Mouse (Mus musculus) adrenal gland, adult 18-20 months (tissue): Measurements from ENCODE around the gene Car6. TPM values are rescaled to one million over a fixed set of nuclear protein-coding genes. Genes with fewer than 3 reads are reported as not detected.

Experiments
- DNase-seq, 2 experiments: peaks; one replicate each; pipeline ENCODE4 v3.0.0; 2021 to 2022; ENCODE audit warnings: low spot score in 2 of 2
- total RNA-seq, 2 experiments: library from RNA; stranded (reverse); gene quantifications; 1 replicate in 1 of 2; 2 replicates in 1 of 2; pipeline ENCODE4 v1.2.3; 2021

The Car6 gene
- total RNA-seq, 2 experiments from 2014 or later: 1.4 to 2.5 TPM

GRCm38 (mm10) chr4:150137368-150138083 is 63.6 kb downstream of the Car6 start:
- no peak for DNase-seq

Other genes with a start within 250 kb of the Car6 start
- gene Spsb1, start 246.3 kb downstream of the Car6 start, total RNA-seq: 10 to 100 TPM; 19.5 to 22.1 TPM
- 100 to 1,000 TPM; 122 to 137 TPM for gene H6pd, start 192.3 kb downstream of the Car6 start, total RNA-seq
- 1 to 10 TPM; 1.1 to 1.6 TPM for gene Gpr157, start 114.0 kb downstream of the Car6 start, total RNA-seq
- 10 to 100 TPM in 1 of 2 experiments, 1 to 10 TPM in 1; 5.9 to 30.2 TPM for gene Slc2a5, start 82.0 kb downstream of the Car6 start, total RNA-seq
- gene Slc2a7, start 52.4 kb downstream of the Car6 start, total RNA-seq: not detected
- 100 to 1,000 TPM; 471 to 935 TPM for gene Eno1, start 35.4 kb upstream of the Car6 start, total RNA-seq
- 100 to 1,000 TPM in 1 of 2 experiments, 10 to 100 TPM in 1; 87.8 to 100 TPM for gene Rere, start 80.3 kb upstream of the Car6 start, total RNA-seq